Mouse (Mus musculus) heart, adult 2 months (tissue): ENCODE data around the gene Ctrl. TPM values are rescaled to one million over a fixed set of nuclear protein-coding genes. Genes with fewer than 3 reads are reported as not detected.

Source experiments
- DNase-seq, 2 experiments: peaks; one replicate each; pipeline ENCODE4 v3.0.0; 2021
- H3K27ac ChIP-seq: fragments of 200-600 bp; 2 replicates; pipeline ENCODE4 v1.8.1; 2022
- H3K27me3 ChIP-seq: fragments of 200-500 bp; 2 replicates; pipeline ENCODE4 v1.6.1; 2012; ENCODE audit warnings: mild to moderate bottlenecking, low read length, inconsistent platforms, mixed read lengths; ENCODE audit not compliant: control insufficient read depth, insufficient read depth
- H3K36me3 ChIP-seq: fragments of 200-500 bp; 2 replicates; pipeline ENCODE4 v1.6.1; 2012; ENCODE audit warnings: low read length, inconsistent platforms; ENCODE audit not compliant: control insufficient read depth, insufficient read depth
- H3K4me1 ChIP-seq: fragments of 200-500 bp; 2 replicates; pipeline ENCODE4 v1.6.1; 2011; ENCODE audit warnings: low read length; ENCODE audit not compliant: control insufficient read depth, insufficient read depth
- H3K4me3 ChIP-seq: fragments of 200-600 bp; 2 replicates; pipeline ENCODE4 v1.8.1; 2022
- H3K79me2 ChIP-seq: fragments of 200-500 bp; replicated peaks from 2 replicates; pipeline ENCODE4 v1.6.1; 2012; ENCODE audit warnings: mild to moderate bottlenecking, inconsistent platforms, low read length, moderate library complexity, mixed read lengths; ENCODE audit not compliant: control insufficient read depth, insufficient read depth
- H3K9ac ChIP-seq: fragments of 200-500 bp; 2 replicates; pipeline ENCODE4 v1.6.1; 2012; ENCODE audit warnings: low read depth, mild to moderate bottlenecking, control low read depth, inconsistent platforms, low read length, mixed read lengths
- CTCF ChIP-seq: fragments of 200-600 bp; IDR thresholded peaks from 2 replicates; pipeline ENCODE4 v1.8.1; 2022; ENCODE audit warnings: antibody characterized with exemption, mild to moderate bottlenecking, moderate library complexity
- EP300 ChIP-seq: fragments of 200-500 bp; IDR thresholded peaks from 2 replicates; pipeline ENCODE4 v1.6.1; 2011; ENCODE audit warnings: low read depth, low read length, control low read depth; ENCODE audit not compliant: insufficient read depth
- POLR2A ChIP-seq: fragments of 200-500 bp; IDR thresholded peaks from 2 replicates; pipeline ENCODE4 v1.6.1; 2011; ENCODE audit warnings: mild to moderate bottlenecking, low read depth, low read length, control low read depth; ENCODE audit not compliant: insufficient read depth
- WGBS: fragments of 180-500 bp; shearing (Covaris S2); methylation state at CpG from one replicate; pipeline ENCODE4 v1.1.7; 2018; 5-methylcytosine and 5-hydroxymethylcytosine counted together
- intact Hi-C: fragments of 180-260 bp; cut with DNase I; formaldehyde crosslinking; loops from one replicate; pipeline ENCODE4 v1.15.1; 2025
- polyA plus RNA-seq: library from polyadenylated mRNA; depleted of rRNA; stranded (reverse); fragments of >200 nt; gene quantifications from 2 replicates; pipeline ENCODE4 v1.2.3, GENCODE M21; 2012
- total RNA-seq, 2 experiments: library from RNA; stranded (reverse); gene quantifications; 2 replicates each; pipeline ENCODE4 v1.2.3; 2021

Gene Ctrl
- total and polyA plus RNA-seq, 3 experiments, result 0.32 to 0.88 TPM; not detected in 1

DNA sequence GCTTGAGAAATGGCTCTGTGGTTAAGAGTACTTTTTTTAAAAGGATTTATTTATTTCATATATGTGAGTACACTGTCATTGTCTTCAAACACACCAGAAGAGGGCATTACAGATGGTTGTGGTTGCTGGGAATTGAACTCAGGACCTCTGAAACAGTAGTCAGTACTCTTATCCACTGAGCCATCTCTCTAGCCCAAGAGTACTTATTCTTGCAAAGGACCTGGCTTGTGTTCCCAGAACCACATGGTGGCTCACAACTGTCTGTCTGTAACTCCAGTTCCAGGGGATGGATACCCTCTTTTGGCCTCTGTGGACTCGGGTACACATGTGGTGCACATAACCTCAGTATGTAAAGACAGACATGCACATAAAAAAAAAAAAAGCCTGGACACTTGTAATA is 35.7 kb upstream of the Ctrl start:
- TF ChIP-seq EP300, result no peak
- TF ChIP-seq CTCF, result no peak
- no peak for TF ChIP-seq POLR2A

DNA sequence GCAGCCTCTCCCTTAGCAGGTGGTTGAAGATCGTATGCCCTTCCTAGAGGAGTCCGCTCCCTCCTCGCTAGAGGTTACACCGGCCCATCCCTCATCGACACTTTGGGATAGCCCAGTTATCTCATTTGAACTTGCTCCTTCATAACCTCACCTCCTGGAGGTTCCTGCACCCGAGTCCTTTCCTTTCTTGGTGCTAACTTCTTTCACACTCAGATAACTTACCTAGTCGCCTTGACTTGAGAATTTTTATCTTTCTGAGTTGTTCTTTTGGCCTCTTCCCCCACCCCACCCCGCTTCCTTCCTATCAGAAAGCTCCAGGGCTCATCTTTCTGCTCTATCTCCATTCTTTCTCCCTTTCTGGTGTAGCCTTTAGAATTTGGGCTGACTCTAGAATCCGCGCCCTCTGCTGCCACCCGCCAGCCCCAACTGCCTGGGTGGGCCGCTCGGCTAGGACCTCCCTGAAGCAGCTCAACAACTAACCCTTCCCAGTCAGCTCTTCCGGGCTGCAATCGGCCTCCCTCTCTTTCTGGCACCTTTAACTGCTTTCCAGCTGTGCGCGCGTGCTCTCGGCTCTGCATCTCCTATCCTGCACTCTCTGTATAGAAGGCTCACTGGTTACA is 33.1 kb upstream of the Ctrl start:
- H3K27me3 ChIP-seq, result no peaks in the 10 kb centered on the region
- WGBS, result 13% methylated on average over 19 of the region's 19 CpGs
- peaks cover 15% of the 10 kb centered on the region for H3K4me1 ChIP-seq
- H3K9ac ChIP-seq, result no peak overlapping the region
- TF ChIP-seq CTCF (no peak), EP300 (no peak), POLR2A (no peak)
- peaks cover 1% of the 10 kb centered on the region; the same call in 1 of the 2 replicates for H3K79me2 ChIP-seq
- peak overlapping the region; percentile 95 for H3K27ac ChIP-seq
- H3K4me3 ChIP-seq, result peak overlapping the region; percentile 95
- peak in 1 of 2 experiments; percentile 52 for DNase-seq
- no peaks in the 10 kb centered on the region for H3K36me3 ChIP-seq
- intact Hi-C loops, result no loop called here

More for the DNA sequence above, 35.7 kb upstream of the Ctrl start:
- no peak overlapping the region for H3K27ac ChIP-seq
- H3K36me3 ChIP-seq, result no peaks in the 10 kb centered on the region
- H3K79me2 ChIP-seq, result peaks cover 1% of the 10 kb centered on the region; the same call in 1 of the 2 replicates
- H3K9ac ChIP-seq, result no peak overlapping the region
- H3K4me1 ChIP-seq, result peaks cover 10% of the 10 kb centered on the region
- WGBS, result 69% methylated on average over 1 of the region's 1 CpGs
- no peaks in the 10 kb centered on the region for H3K27me3 ChIP-seq
- DNase-seq, result no peak
- intact Hi-C loops, result no loop called here
- no peak overlapping the region for H3K4me3 ChIP-seq

DNA sequence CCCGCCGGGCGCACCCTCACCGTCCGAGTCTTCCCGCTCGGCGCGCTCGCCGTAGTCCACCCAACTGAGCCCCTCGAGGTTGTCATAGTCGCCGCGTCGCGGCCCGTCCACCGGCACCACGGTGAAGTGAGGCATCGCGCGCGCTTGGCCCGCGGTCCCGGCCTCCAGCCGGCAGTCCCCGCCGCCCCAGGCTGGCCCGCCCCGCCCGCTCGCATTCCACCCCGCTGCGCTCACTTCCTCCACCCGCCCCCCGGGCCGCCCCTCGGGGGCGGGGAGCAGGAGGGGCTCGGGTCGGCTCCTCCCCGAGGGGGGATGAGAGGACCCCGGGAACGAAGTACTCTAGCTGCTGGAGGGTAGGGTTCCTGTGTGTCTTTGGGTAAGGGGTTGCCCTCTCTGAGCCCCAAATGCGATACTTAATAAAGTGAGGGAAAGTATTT is 32.3 kb upstream of the Ctrl start, which contains the start of gene Slc12a4:
Gene Slc12a4 (minus strand): TSS at position 193 of the 437 bp plus-strand sequence.
- WGBS, result 1% methylated on average over 40 of the region's 47 CpGs
- TF ChIP-seq POLR2A (peak; percentile 79), EP300 (0 out of 2 replicates have a peak, but pooled peaks have one; percentile 25), CTCF (no peak)
- Histone ChIP-seq H3K36me3 (no peaks in the 10 kb centered on the region), H3K27ac (peak within 1 kb of the TSS; percentile 95), H3K4me3 (peak within 1 kb of the TSS; percentile 95), H3K79me2 (peaks cover 1% of the 10 kb centered on the region; the same call in 1 of the 2 replicates), H3K4me1 (peaks cover 15% of the 10 kb centered on the region), H3K27me3 (no peaks in the 10 kb centered on the region), H3K9ac (peak within 1 kb of the TSS; percentile 99)
- intact Hi-C loops, result loop anchor here (2.0 kb wide), 1 partner anchor 27 kb away; the partner anchor contains the start of gene Psmb10
- peak; percentile 91 to 92 for DNase-seq

- Histone ChIP-seq H3K4me1 (peaks cover 16% of the 10 kb centered on the region), H3K4me3 (peak overlapping the region; percentile 95), H3K79me2 (peaks cover 1% of the 10 kb centered on the region; the same call in 1 of the 2 replicates), H3K27ac (peak overlapping the region; percentile 95), H3K36me3 (no peaks in the 10 kb centered on the region), H3K9ac (peak overlapping the region; percentile 99), H3K27me3 (no peaks in the 10 kb centered on the region)
- WGBS, result under 1% methylated on average over 40 of the region's 40 CpGs
- no peak for DNase-seq
- no peak for TF ChIP-seq CTCF
- no peak; the same call in 1 of the 2 replicates for TF ChIP-seq POLR2A
- TF ChIP-seq EP300, result no peak; the same call in 1 of the 2 replicates
- intact Hi-C loops, result loop anchor here (2.0 kb wide), 1 partner anchor 27 kb away; the partner anchor contains the start of gene Psmb10
Measured at GRCm38 (mm10) chr8:105965266-105965904, 31.7 kb upstream of the Ctrl start.

- H3K9ac ChIP-seq, result peak overlapping the region; percentile 99
- 31% methylated on average over 12 of the region's 12 CpGs for WGBS
- H3K79me2 ChIP-seq, result peaks cover 1% of the 10 kb centered on the region; the same call in 1 of the 2 replicates
- no peak for TF ChIP-seq CTCF
- no peak for TF ChIP-seq EP300
- no peak for TF ChIP-seq POLR2A
- peak overlapping the region; percentile 95 for H3K4me3 ChIP-seq
- no peaks in the 10 kb centered on the region for H3K27me3 ChIP-seq
- peaks cover 19% of the 10 kb centered on the region for H3K4me1 ChIP-seq
- H3K27ac ChIP-seq, result peak overlapping the region; percentile 95
- DNase-seq, result no peak
- no peaks in the 10 kb centered on the region for H3K36me3 ChIP-seq
- intact Hi-C loops, result loop anchor here (2.0 kb wide), 1 partner anchor 26 kb away; the partner anchor contains the start of gene Psmb10
Measured at GRCm38 (mm10) chr8:105964506-105965265, 31.0 kb upstream of the Ctrl start.
